Mouse (Mus musculus): Measurements from ENCODE around the gene Amph.
"Not testable (repeated sequence)": the region's sequence is repeated elsewhere in the genome, so short reads cannot be mapped to it uniquely, and the experiment has no call there.

Gene Amph

DNA sequence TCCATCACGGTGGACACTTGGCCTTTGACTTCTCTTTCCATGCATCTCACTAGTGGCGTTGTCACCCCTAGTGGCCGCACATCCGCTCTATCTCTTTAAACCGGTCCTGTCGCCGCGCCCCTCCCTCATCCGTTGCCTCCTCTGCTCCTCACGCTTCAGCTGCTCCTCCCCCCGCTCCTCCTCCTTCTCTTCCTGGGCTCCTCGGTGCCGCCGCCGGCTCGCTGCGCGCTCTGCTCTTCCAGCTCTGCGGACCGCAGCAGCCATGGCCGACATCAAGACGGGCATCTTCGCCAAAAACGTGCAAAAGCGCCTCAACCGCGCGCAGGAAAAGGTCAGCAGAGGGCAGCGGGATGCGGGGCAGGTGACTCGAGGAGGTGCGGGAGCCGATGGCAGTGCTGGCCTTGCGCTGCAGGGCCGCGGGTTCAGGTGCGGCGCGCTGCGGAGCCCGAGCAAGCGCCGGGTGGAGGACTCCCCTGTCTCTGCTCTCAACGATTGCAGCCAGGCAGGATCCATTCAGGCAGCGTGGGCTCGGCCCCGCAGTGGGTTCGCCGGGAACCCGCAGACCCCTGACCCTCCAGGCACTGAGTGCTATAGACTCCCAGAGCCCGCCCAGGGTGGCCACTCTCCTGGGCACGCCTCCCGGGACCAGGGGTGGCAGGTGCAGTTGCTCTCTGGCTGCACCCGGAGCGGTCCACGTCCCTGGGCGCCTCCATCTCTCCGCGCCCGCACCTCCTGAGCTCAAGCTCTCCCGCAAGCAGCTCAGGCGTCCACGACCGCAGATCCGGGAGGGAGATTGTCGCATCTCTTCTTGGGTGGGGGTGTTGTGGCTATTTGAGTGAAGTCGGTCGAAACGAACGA lies at the start of gene Amph:
Gene Amph, plus strand, starts transcription at position 35 of the 858 bp plus-strand sequence.
- no peak for DNase-seq (ENCODE audit: low spot score)

DNA sequence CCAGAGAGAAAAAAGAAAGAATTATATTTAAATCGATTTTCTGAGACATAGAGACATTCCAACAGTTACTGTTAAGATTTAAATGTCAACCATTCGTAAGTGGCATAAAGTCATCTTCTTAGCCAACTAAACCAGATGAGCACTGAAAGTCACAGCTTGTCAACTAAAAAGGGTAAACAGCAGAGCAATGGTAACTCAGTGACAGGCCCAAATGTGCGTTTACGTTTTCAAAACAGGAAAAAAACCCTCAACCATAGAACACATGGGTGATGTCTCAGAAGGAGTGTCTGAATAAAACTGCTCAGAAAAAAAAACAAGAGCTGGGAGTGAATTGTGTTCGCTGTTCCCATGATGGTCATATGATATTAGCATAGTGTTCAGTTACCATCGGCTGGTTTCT lies 44.4 kb upstream of the Amph start:
- no peak for DNase-seq (ENCODE audit: low spot score)

DNA sequence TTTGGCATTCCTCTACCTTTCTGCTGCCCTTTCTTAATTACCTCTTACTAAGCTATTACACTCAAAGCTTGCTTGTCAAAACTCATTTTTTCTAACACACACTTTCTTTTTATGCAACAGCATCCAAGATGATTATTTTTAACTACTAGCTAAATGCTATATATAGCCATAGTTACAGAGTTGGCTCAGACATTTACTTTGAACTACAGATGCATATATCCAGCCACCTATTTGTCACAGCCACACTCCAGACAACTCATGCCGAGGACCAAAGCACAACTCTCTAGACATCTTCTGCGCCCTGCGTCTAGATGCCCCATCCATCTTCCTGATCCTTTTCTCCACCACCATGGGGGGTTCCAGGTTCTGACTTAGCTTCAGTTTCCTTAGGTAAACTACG lies 33.2 kb upstream of the Amph start:
- no peak for DNase-seq (ENCODE audit: low spot score)

DNA sequence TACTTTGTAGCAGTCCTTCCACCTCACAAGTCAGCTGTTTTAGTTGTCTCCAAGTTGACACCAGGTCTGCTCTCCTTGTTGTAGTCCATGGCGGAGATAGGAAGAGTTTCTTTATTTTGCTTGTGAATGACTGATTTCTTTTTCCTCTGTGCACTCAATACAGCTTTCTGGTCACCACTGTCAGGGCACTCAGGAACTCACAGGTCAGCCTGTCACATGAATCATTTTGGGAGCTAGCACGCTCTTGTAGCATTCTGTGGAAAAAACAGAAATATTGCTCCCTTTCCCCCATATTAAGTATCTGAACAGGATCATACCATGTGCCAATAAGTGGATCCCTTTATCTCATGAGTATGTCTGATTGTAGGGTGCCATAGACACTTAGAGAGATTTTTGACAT lies 14.8 kb upstream of the Amph start:
- DNase-seq (ENCODE audit: low spot score): not testable (repeated sequence)

DNA sequence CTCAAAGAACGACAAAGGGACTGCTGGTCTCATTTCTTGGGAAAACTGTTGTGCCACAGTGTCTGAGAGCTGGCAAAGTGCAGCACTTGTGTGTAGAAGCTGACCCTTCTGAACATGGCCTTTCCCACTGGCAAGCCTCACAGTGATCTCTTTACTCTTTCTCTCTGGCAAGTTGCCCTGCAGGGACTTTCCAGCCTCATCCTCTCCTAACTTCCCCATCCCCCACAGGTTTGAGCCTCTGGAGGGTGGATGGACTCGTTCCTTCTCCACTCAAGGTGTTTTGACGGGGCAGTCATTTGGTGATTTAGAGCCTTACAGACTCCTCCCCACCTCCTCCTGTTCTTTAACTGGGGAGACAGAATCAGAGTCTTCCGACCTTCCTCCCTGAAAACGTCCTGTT lies 319 bp upstream of the Amph start:
- no peak for DNase-seq (ENCODE audit: low spot score)

DNA sequence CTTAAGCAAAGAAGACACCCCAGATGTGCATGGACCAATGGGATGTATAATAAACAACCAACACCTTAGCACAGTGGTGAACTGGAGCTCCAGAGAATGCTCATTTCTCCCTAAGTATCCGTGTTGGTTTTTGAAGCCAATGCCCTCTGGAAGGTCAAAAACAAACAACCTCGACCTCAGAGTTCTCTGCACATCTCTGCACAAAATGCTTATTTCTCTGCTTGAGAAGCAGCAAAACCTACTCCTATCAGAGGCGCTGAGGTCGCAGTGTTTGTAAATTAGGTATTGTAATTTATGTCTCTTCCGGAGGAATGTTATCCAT lies 985 bp downstream of the Amph start:
- no peak for DNase-seq (ENCODE audit: low spot score)

DNA sequence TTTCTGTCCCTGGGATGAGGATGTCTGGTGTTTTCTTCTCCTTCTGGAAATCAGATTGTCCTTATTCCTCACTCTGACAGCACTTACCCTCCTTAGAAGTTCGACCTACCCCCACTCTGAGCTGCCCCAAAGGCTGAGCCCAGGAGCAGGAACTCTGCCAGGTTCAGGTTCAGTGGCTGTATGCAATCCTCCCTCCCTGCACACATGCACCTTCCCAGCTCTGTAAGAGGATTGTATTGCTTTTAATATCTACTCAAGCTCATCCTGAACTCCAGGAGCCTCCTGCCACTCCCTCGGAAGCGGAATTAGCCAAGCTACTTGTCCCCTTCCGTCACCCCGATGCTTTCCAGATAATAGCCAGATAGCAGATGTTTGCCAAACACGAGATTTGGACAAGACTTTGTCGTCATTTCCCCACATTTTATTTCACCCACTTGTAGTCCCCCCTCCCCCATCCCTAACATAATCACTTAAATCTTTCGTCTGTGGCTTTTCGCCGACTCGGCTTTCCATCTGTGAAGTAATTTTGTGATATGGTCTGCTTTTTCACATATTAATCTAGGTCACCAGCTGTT lies 1.7 kb downstream of the Amph start:
- DNase-seq (ENCODE audit: low spot score): no peak

DNA sequence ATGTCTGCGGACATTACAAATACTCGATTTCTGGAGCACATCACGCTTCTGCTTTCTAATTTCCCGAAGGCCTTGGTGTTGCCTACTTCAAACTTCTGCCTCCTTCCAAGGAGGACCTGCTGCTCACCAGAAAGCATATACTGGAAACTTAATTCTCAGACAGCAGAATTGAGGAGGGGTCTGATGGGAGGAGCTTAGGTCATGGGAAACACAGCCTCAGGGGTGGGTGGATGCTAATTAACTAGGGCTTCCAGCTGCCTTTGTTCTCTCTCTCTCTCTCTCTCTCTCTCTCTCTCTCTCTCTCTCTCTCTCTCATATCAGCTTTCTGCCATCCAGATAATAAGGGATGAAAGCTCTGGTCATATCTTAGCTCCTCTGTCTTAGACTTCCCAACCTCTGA lies 5.6 kb downstream of the Amph start:
- DNase-seq (ENCODE audit: low spot score): no peak

DNA sequence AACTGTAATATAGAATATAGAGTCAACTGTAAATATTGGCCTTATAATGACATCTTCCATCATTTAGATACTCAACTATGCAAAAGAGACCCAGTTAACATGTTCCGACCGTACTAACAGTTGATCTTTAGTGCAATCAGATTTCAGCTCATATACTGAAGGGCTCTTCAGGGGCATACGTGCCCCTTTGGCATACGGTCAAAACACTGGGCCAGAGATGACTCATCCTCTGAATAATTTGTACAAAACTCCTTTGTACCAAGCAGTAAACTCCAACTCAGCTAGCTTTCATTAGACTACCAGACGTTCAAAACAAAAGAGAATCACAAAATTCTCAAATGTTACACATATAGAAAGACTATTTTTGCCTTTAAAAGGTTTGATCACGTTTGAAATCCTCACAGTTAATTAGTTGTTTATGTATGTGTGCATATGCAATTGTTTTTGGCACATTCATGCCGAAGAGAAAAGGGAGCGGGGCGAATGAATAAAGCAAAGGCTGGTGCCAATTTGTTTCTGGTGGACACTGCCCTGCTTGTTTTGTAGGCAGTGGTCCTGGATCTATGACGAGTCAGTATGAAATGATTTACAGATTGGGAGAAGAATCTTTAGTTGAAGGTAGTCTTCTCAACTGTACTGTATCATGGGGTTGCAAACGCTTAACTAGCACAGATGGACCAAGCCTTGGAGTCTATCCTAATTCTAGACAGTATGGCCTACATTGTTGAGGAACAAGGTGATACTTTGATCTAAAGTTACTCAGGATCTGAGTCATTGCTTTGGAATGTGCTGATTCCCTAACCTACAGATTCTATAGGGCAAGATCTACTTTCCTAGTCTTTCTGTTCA lies 8.3 kb downstream of the Amph start:
- DNase-seq (ENCODE audit: low spot score): no peak

DNA sequence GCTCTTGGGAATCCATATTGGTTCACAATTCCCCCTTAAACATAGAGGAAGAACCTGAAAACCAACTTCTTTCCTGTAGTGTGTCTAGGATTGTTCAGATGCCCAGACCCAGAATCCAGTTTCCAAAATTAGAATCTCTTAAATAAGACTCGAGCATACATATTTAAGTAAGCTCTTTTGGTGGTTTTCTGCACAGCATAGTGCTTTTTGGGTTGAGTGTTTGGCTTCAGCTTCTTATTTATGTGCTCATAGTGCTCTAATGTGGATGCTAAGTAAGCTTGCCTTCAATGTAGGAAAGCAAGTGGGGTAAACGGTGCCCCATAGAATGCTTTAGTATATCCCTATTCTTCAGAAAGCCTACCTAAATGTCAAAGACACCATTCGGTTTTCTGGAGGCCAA lies 9.0 kb downstream of the Amph start:
- no peak for DNase-seq (ENCODE audit: low spot score)

DNA sequence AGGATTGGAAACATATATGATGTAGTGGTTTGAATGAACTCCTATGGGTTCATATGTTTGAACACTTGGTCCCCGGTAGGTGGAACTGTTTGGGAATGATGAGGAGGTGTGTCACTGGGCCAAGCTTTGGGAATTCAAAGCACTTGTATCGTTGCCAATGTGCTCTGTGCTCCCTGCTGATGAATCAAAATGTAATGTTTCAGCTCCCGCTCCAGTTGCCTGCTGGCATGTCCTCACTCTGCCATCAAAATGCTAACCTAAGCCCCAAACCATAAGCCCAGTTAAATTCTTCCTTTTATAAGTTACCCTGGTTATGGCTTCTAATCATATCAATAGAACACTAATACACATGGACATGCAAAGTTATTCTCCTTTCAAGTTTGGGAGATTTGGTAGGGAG lies 24.6 kb downstream of the Amph start:
- DNase-seq (ENCODE audit: low spot score): no peak

DNA sequence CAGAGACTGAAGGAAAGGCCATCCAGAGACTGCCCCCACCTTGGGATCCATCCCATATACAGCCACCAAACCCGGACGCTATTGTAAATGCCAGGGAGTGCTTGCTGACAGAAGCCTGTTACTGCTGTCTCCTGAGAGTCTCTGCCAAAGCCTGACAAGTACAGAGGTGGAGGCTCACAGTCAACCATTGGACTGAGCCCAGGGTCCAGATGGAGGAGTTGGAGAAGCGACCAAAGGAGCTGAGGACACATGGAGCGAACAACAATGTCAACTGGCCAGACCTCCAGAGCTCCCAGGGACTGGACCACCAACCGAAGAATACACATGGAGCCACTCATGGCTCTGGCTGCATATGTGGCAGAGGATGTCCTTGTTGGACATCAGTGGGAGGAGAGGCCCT lies 26.3 kb downstream of the Amph start:
- DNase-seq (ENCODE audit: low spot score): no peak

DNA sequence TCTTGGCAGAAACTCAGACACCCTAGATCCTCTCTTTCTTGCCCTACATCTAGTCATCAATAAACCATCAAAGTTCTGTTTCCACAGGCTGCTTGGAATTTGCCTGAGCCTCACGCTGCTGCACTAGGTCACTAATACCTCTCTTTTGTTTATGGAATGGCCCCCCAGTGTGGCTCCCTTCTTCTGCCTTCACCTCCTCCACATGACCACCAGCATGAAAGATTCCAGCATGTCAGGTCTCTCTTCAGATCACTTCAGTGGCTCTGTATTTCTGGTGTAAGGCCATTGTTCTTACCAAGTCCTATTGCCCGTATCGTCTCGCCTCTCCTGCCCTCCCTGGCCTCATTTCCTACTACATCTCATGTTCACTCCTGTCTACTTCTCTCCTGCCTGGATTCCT lies 39.3 kb downstream of the Amph start:
- DNase-seq (ENCODE audit: low spot score): no peak

DNA sequence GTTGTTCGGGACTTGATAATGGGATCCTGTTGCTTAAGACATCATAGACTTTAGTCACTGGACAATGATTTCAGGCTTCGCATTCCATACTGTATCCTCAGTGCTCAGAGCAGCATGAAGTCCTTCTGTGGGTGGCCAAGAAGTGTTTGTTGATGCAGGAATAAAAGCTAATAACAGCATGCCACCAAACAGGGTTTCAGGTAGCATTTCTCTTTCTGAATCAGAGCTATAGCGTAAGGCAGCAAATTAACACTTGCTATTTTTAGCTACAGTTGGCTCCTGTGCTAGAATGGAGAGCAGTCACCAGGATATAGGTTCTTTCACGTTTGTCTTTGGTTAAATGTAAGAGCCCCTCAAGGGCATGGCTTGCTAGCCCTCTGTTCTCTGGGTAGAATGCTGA lies 40.3 kb downstream of the Amph start:
- DNase-seq (ENCODE audit: low spot score): no peak

DNA sequence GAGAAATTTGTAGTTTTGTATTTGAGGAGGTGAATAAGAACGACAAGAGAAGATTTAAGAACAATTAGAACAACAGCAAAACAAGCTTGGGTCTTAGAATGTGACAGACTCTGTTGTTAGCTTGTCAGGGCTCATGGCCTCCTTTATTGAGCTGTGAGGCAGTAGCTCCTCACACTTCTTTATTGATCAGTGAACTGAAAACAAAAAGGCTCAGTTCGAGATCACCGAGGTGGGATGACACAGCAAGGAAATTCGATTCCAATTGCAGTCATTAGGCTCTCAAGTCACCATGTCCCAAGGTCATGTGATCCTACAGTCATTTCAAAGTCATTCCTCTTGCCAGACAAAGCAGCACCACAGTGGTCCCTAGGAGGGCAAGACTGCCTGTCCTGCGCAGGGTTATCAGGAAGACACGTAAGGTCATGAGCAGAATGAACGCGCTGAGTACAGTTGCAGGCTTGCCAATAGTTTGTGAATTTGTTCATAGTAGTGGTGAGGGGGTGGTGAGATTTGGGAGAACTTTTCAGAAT lies 41.2 kb downstream of the Amph start:
- DNase-seq (ENCODE audit: low spot score): no peak

DNA sequence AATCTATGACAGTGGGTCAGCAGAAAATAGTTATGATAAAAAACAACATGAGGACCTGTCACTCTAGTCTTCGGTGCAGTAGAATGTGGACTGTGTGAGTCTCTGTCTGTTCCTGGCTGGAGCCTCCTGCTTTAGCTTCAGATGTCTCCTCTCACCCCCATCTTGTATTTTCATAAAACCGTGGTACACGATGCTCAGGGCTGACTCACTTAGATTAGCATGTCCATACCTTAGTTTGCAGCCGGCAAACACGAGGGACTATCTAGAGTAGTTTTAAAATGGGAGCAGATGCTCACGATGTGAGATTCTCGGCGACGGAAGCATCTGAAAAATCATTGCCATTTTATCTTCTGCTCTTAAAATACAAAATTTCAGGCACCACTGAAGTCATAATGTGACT lies 54.5 kb downstream of the Amph start:
- no peak for DNase-seq (ENCODE audit: low spot score)

DNA sequence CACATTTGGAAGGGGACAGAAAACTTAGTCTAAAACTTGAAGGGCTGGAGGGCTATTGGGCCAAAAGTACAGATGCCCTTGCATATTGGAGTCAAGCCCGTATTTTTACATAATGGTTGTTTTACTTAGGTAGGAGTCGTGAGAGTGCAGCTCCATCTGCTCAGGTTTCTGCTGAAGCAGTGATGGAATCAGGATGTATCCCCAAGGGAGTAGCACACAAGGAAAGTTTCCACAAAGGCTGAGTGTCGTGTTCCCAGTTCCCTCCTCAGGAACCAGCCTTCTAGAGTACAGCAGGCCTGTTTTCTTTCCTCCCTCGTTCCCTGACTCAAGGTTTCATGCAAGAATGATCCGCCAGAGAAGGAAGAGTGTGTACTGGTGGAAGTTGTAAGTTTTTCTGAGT lies 56.4 kb downstream of the Amph start:
- no peak for DNase-seq (ENCODE audit: low spot score)

DNA sequence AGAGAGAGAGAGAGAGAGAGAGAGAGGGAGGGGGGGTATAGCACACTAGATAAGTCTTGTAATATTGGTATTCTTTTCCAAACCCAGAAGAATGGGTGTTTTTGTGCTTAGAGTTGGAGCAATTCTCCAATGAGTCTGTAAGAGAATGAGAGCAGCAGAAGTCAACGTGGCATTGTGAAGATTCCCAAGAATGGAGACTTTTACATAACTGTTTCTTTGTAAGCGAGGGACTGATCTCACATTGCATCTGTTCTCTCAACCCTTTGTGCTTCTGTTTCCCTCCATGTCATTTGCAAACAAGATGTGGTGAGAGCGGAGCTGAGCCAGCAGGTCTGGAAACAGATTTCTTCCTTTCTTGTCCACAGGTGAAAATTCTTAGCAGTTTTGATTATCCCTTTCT lies 60.4 kb downstream of the Amph start:
- DNase-seq (ENCODE audit: low spot score): no peak

DNA sequence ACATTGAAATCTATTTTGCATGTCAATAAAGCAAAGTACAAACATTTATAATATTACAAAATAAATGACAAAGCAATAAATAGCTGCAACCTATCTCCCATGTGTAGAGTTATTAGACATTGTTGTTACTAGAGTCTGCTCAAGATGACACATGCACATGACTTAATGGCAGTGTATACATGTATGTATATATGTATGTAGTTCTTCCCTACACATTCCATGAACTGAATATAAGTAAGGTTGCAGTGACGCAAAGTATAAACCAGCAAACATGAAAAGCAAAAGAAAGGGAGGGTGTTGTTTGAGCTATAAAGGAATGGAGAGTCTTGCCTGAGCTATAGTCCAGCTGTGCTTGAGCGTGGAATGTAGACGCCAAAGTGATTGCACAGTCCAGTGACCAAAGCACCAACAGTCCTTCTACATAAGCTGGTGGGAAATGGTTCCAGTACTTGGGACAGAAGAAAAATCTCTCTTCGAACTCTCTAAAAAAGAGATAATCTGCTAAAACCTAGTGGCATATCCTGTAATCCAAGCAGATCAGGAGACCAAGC lies 66.9 kb downstream of the Amph start:
- DNase-seq (ENCODE audit: low spot score): no peak

DNA sequence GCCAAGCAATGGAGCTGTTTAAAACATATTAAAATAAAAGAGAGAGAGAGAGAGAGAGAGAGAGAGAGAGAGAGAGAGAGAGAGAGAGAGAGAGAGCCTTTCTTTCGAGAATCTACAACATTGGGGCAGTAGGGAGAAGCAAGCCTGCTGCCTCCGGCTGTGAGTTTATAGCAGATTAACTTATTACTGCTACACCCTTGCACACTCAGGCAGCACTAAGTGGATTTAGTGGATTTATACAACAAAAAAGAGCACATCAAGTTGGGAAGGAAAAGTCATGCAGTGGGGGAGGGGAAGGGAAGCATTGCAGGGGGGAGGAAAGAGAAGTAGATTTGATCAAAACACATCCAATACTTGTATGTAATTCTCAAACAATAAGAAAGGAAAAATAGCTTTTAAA lies 73.5 kb downstream of the Amph start:
- DNase-seq (ENCODE audit: low spot score): no peak

DNA sequence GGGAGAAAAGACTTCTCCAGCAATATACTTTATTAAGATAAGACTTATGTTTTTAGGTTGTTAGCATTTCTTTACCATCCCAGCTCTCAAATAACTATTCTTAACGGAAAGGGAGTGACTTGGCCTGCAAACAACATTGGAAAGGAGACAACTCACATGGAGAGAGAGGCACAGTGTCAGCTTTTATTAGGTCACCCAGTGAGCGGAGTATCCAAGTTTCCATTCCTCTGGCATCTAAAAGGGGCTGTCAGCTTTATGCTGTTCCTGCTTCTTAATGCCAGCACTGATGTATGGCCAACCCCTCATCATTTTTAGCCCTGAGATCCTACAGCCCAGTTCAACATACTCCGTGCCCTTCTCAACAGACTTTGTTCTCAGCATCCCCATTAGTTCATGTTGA lies 74.3 kb downstream of the Amph start:
- DNase-seq (ENCODE audit: low spot score): no peak

DNA sequence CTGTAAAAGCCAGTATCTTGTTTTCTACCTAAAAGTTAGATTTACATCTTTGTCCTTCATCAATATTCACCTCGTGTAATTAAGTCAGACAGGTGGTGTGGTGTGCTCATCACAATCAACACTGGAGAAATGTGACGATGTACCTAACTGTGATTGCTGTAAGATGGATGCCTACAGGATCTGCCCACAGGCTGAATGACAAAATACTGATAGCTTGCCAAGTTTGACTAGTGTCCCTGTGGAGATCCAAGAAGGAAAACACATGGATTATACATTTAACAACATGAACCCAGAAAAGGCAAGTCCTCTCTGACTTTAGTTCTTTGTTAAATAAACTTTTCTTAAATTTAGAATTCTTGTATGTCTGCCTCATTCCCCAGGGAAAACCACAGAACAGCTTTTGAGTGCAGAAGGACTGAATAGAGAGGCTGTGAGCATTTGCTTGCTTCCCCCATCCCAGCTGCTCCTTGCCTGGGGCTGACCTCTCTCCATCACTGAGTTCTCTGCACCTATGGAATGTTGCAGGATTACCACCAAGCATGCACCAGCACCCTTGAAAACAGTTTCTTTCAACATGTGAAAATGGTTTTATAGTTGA lies 77.2 kb downstream of the Amph start:
- no peak for DNase-seq (ENCODE audit: low spot score)
